8 mouse cellular contexts compared by ENCODE assay signal in the genomic region with DNA sequence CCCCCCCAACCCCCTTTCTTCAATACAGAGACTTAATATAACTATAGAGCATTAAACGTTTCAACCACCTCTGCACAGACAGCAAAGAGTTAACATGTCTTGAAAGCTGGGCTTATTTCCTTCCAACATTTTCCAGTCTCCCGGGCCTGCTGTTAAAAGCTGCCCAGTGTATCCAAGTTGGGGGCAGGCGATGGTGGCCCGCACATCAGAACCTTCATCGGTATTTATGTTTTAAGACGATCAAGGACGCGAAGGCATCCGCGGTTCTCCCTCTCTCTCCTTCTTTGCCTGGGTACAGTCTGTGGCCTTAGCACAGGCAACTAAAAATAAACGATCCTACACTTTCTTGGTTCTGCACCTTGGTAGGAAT. TPM values are rescaled to one million over a fixed set of nuclear protein-coding genes. Genes with fewer than 3 reads are reported as not detected.
DNase-seq lines count a peak whose midpoint lies in the region; ATAC-seq and TF ChIP-seq lines count a peak whose summit lies in the region.

No protein-coding gene starts in this region.

- DNase-seq in kidney, postnatal 14 days: no peak
- no peak for DNase-seq in hindbrain, embryonic 10.5 days (ENCODE audit: low spot score)
- no peak for DNase-seq in urinary bladder, adult 18-20 months (ENCODE audit: low spot score in 2 of 2)
- no peak for DNase-seq in retina, embryonic 14.5 days (ENCODE audit: low spot score)

- H3K4me2 ChIP-seq in kidney, embryonic 15.5 days: peak overlapping the region; percentile 75
- H3K4me2 ChIP-seq in midbrain, embryonic 12.5 days (replicated peaks): peak overlapping the region; percentile 88

- peaks cover 39% of the 10 kb centered on the region for H3K36me3 ChIP-seq in kidney, embryonic 15.5 days
- H3K36me3 ChIP-seq in hindbrain, embryonic 10.5 days: peaks cover 43% of the 10 kb centered on the region
- peaks cover 34% of the 10 kb centered on the region for H3K36me3 ChIP-seq in midbrain, embryonic 12.5 days

- under 1% methylated on average over 11 of the region's 11 CpGs for WGBS in kidney, embryonic 15.5 days
- WGBS in bone marrow, adult 2 months: 1% methylated on average over 11 of the region's 11 CpGs
- 1% methylated on average over 11 of the region's 11 CpGs for WGBS in hindbrain, embryonic 10.5 days
- 1% methylated on average over 11 of the region's 11 CpGs for WGBS in midbrain, embryonic 12.5 days

- ATAC-seq in kidney, embryonic 15.5 days (replicated peaks; ENCODE audit: low FRiP score): no peak
- ATAC-seq in midbrain, embryonic 12.5 days (ENCODE audit: low FRiP score, low read depth): no peak
- no peak for ATAC-seq in monocyte, adult 5-6 weeks (replicated peaks; ENCODE audit: insufficient number of reproducible peaks, low FRiP score, low TSS enrichment, poor library complexity, severe bottlenecking)

- peak overlapping the region; percentile 67 for H3K4me3 ChIP-seq in kidney, embryonic 15.5 days (replicated peaks)
- peak overlapping the region; percentile 86 for H3K4me3 ChIP-seq in bone marrow, adult 2 months (replicated peaks; ENCODE audit: control insufficient read depth, low read depth, low read length)
- peak overlapping the region; percentile 97 for H3K4me3 ChIP-seq in hindbrain, embryonic 10.5 days
- H3K4me3 ChIP-seq in midbrain, embryonic 12.5 days: peak overlapping the region; percentile 78

- TF ChIP-seq CTCF in bone marrow, adult 2 months (IDR thresholded peaks at IDR 0.05; ENCODE audit: control insufficient read depth, insufficient read depth, low read length): no peak

- peak overlapping the region; percentile 81 for H3K27ac ChIP-seq in kidney, embryonic 15.5 days
- no peak overlapping the region for H3K27ac ChIP-seq in bone marrow, adult 2 months (ENCODE audit: control insufficient read depth, insufficient read depth, low read depth, low read length, poor library complexity)
- H3K27ac ChIP-seq in hindbrain, embryonic 10.5 days: peak overlapping the region; percentile 98
- H3K27ac ChIP-seq in midbrain, embryonic 12.5 days (replicated peaks): peak overlapping the region; percentile 65; the same call in 1 of the 2 replicates

- peaks cover 42% of the 10 kb centered on the region for H3K4me1 ChIP-seq in kidney, embryonic 15.5 days
- no peaks in the 10 kb centered on the region; the same call in 1 of the 2 replicates for H3K4me1 ChIP-seq in bone marrow, adult 2 months (ENCODE audit: control insufficient read depth, insufficient read depth, low read length)
- H3K4me1 ChIP-seq in hindbrain, embryonic 10.5 days (replicated peaks): peaks cover 49% of the 10 kb centered on the region
- H3K4me1 ChIP-seq in midbrain, embryonic 12.5 days: peaks cover 36% of the 10 kb centered on the region

- no peaks in the 10 kb centered on the region for H3K9me3 ChIP-seq in kidney, embryonic 15.5 days (replicated peaks)
- no peaks in the 10 kb centered on the region for H3K9me3 ChIP-seq in hindbrain, embryonic 10.5 days
- H3K9me3 ChIP-seq in midbrain, embryonic 12.5 days: no peaks in the 10 kb centered on the region

- H3K27me3 ChIP-seq in kidney, embryonic 15.5 days: no peaks in the 10 kb centered on the region
- H3K27me3 ChIP-seq in hindbrain, embryonic 10.5 days (ENCODE audit: insufficient read depth, poor library complexity, severe bottlenecking): no peaks in the 10 kb centered on the region
- H3K27me3 ChIP-seq in midbrain, embryonic 12.5 days: no peaks in the 10 kb centered on the region

- H3K9ac ChIP-seq in kidney, embryonic 15.5 days: peak overlapping the region; percentile 79
- peak overlapping the region; percentile 86 for H3K9ac ChIP-seq in midbrain, embryonic 12.5 days (replicated peaks)

- no peak for TF ChIP-seq POLR2A in bone marrow, adult 2 months (IDR thresholded peaks at IDR 0.05; ENCODE audit: borderline replicate concordance, control insufficient read depth, low read depth, low read length)

RNA-seq across cellular contexts. Expression of a gene that starts 0.9 kb away (rescaled TPM):
- polyA plus RNA-seq in kidney, embryonic 15.5 days (2015; fragmentation: Nextera tagmentation; extraction: Ambion mirVana): 490 and 496 TPM in 2 replicates
- 147 and 174 TPM in 2 replicates for polyA plus RNA-seq in bone marrow, adult 2 months (2011; ENCODE audit: insufficient read depth, insufficient read length, low replicate concordance, missing spikeins)
- polyA plus RNA-seq in hindbrain, embryonic 10.5 days (2016; fragmentation: Nextera tagmentation; extraction: Ambion mirVana): 410 and 491 TPM in 2 replicates
- 288 and 297 TPM in 2 replicates for polyA plus RNA-seq in midbrain, embryonic 12.5 days (2016; fragmentation: Nextera tagmentation; extraction: Ambion mirVana)
- 4.1 to 6.8 TPM (median 6.3 TPM) in 3 replicates for total RNA-seq in monocyte, adult 5-6 weeks (2017)

RNA-seq across cellular contexts. Expression of a gene that starts 46.7 kb away (rescaled TPM):
- polyA plus RNA-seq in kidney, embryonic 15.5 days (2015; fragmentation: Nextera tagmentation; extraction: Ambion mirVana): 43.9 and 47.9 TPM in 2 replicates
- polyA plus RNA-seq in bone marrow, adult 2 months (2011; ENCODE audit: insufficient read depth, insufficient read length, low replicate concordance, missing spikeins): 2.1 and 9.3 TPM in 2 replicates
- polyA plus RNA-seq in hindbrain, embryonic 10.5 days (2016; fragmentation: Nextera tagmentation; extraction: Ambion mirVana): 37.8 and 44.7 TPM in 2 replicates
- polyA plus RNA-seq in midbrain, embryonic 12.5 days (2016; fragmentation: Nextera tagmentation; extraction: Ambion mirVana): 86.9 and 95.1 TPM in 2 replicates
- total RNA-seq in monocyte, adult 5-6 weeks (2017): 1.6 TPM in 1 of 3 replicates, not detected in the others
